23 mouse cellular contexts compared by ENCODE assay signal in the genomic region with DNA sequence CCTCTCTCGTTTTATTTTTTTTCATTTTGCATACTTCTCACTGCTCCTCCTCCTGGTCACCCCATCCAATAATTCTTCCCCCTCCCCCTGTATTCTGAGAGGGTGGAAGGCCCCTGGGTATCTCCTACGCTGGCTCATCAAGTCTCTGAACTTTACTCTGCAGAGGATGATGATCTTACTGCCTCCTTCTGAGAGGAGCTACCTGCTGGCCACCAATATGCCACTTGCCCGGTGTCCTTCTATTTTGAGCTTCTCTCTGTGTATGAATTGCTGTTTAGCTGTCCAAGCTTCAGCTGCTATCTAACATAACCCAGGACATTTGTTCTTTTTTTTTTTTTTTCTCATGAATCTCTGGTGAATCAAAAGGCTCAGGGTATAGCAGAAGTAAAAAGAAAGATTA.
DNase-seq lines count a peak whose midpoint lies in the region; ATAC-seq and TF ChIP-seq lines count a peak whose summit lies in the region.
"Had no signal": no experiment of that assay in that cellular context is flagged by ENCODE, and none has a peak within 500 bp of the region (broad histone marks: within the 10 kb centered on the region; RNA-seq: fewer than 3 reads in every experiment).

No protein-coding gene starts in this region.

- peak; percentile 98 for ATAC-seq in cerebellum, adult (ENCODE audit: insufficient number of reproducible peaks, low FRiP score, low TSS enrichment)
- ATAC-seq in midbrain, embryonic 13.5 days: no peak
- ATAC-seq in midbrain, embryonic 14.5 days (ENCODE audit: low FRiP score, low TSS enrichment): no peak
- ATAC-seq in forebrain, postnatal 0 days: peak; percentile 32; the same call in 1 of the 2 replicates
- ATAC-seq in erythroid progenitor cell, adult 5-6 weeks (replicated peaks; ENCODE audit: low FRiP score, poor library complexity, severe bottlenecking): no peak
- ATAC-seq in neural tube, embryonic 15.5 days (ENCODE audit: low FRiP score): no peak
- ATAC-seq: activated CD4-positive, CD25-positive, alpha-beta regulatory T cell, adult 4 months; hindbrain, embryonic 16.5 days; intestine, embryonic 15.5 days had no signal

- H3K9ac ChIP-seq in midbrain, embryonic 13.5 days (replicated peaks): no peak overlapping the region
- H3K9ac ChIP-seq in midbrain, embryonic 14.5 days (replicated peaks; ENCODE audit: low read length): no peak overlapping the region
- no peak overlapping the region for H3K9ac ChIP-seq in forebrain, postnatal 0 days
- H3K9ac ChIP-seq in neural tube, embryonic 15.5 days (replicated peaks): no peak overlapping the region
- H3K9ac ChIP-seq: embryonic facial prominence, embryonic 12.5 days; intestine, embryonic 15.5 days; limb, embryonic 12.5 days; liver, embryonic 13.5 days; midbrain, embryonic 12.5 days had no signal

- no peak for TF ChIP-seq CTCF in forebrain, postnatal 0 days (IDR thresholded peaks at IDR 0.05; ENCODE audit: low read depth)

- 87% methylated on average over 3 of the region's 3 CpGs for WGBS in midbrain, embryonic 13.5 days
- WGBS in midbrain, embryonic 14.5 days: 85% methylated on average over 3 of the region's 3 CpGs
- 68% methylated on average over 3 of the region's 3 CpGs for WGBS in forebrain, postnatal 0 days
- WGBS in neural tube, embryonic 15.5 days: 84% methylated on average over 3 of the region's 3 CpGs

- no peaks in the 10 kb centered on the region for H3K27me3 ChIP-seq in midbrain, embryonic 13.5 days
- no peaks in the 10 kb centered on the region for H3K27me3 ChIP-seq in midbrain, embryonic 14.5 days (ENCODE audit: control insufficient read depth, insufficient read depth, low read length)
- H3K27me3 ChIP-seq in forebrain, postnatal 0 days (ENCODE audit: insufficient read depth, low read length): no peaks in the 10 kb centered on the region
- no peaks in the 10 kb centered on the region for H3K27me3 ChIP-seq in neural tube, embryonic 15.5 days (replicated peaks)
- H3K27me3 ChIP-seq: embryonic facial prominence, embryonic 12.5 days; intestine, embryonic 15.5 days; limb, embryonic 12.5 days; liver, embryonic 13.5 days; midbrain, embryonic 12.5 days had no signal

- H3K36me3 ChIP-seq in midbrain, embryonic 13.5 days: no peaks in the 10 kb centered on the region
- no peaks in the 10 kb centered on the region for H3K36me3 ChIP-seq in midbrain, embryonic 14.5 days (ENCODE audit: control insufficient read depth, insufficient read depth, low read length)
- H3K36me3 ChIP-seq in forebrain, postnatal 0 days (ENCODE audit: insufficient read depth): no peaks in the 10 kb centered on the region
- H3K36me3 ChIP-seq in neural tube, embryonic 15.5 days: no peaks in the 10 kb centered on the region
- H3K36me3 ChIP-seq: embryonic facial prominence, embryonic 12.5 days; intestine, embryonic 15.5 days; limb, embryonic 12.5 days; liver, embryonic 13.5 days; midbrain, embryonic 12.5 days had no signal

- H3K4me1 ChIP-seq in midbrain, embryonic 13.5 days (replicated peaks): no peaks in the 10 kb centered on the region
- no peaks in the 10 kb centered on the region for H3K4me1 ChIP-seq in midbrain, embryonic 14.5 days (ENCODE audit: control insufficient read depth, insufficient read depth, low read length)
- H3K4me1 ChIP-seq in forebrain, postnatal 0 days (ENCODE audit: insufficient read depth): no peaks in the 10 kb centered on the region
- H3K4me1 ChIP-seq in neural tube, embryonic 15.5 days: no peaks in the 10 kb centered on the region
- H3K4me1 ChIP-seq: embryonic facial prominence, embryonic 12.5 days; intestine, embryonic 15.5 days; limb, embryonic 12.5 days; liver, embryonic 13.5 days; midbrain, embryonic 12.5 days had no signal

- H3K9me3 ChIP-seq in midbrain, embryonic 13.5 days: no peaks in the 10 kb centered on the region
- H3K9me3 ChIP-seq in midbrain, embryonic 14.5 days (ENCODE audit: control insufficient read depth, low read length): no peaks in the 10 kb centered on the region
- H3K9me3 ChIP-seq in forebrain, postnatal 0 days (ENCODE audit: low read length): no peaks in the 10 kb centered on the region
- H3K9me3 ChIP-seq in neural tube, embryonic 15.5 days (replicated peaks): no peaks in the 10 kb centered on the region
- H3K9me3 ChIP-seq: embryonic facial prominence, embryonic 12.5 days; intestine, embryonic 15.5 days; limb, embryonic 12.5 days; liver, embryonic 13.5 days; midbrain, embryonic 12.5 days had no signal

- H3K4me3 ChIP-seq in midbrain, embryonic 13.5 days (replicated peaks): no peak overlapping the region
- H3K4me3 ChIP-seq in midbrain, embryonic 14.5 days (replicated peaks; ENCODE audit: low read depth, low read length): no peak overlapping the region
- no peak overlapping the region for H3K4me3 ChIP-seq in forebrain, postnatal 0 days (ENCODE audit: low read depth, low read length)
- H3K4me3 ChIP-seq in neural tube, embryonic 15.5 days (replicated peaks): no peak overlapping the region
- H3K4me3 ChIP-seq: embryonic facial prominence, embryonic 12.5 days; gastrocnemius, adult 2 months; intestine, embryonic 15.5 days; limb, embryonic 12.5 days; liver, embryonic 13.5 days; midbrain, embryonic 12.5 days; myocyte had no signal

- peak overlapping the region; percentile 12; the same call in 1 of the 2 replicates for H3K4me2 ChIP-seq in midbrain, embryonic 13.5 days (replicated peaks)
- H3K4me2 ChIP-seq in midbrain, embryonic 14.5 days (ENCODE audit: low read length): no peak overlapping the region; the same call in 1 of the 2 replicates
- no peak overlapping the region for H3K4me2 ChIP-seq in forebrain, postnatal 0 days (ENCODE audit: low read depth)
- H3K4me2 ChIP-seq in neural tube, embryonic 15.5 days: no peak overlapping the region
- H3K4me2 ChIP-seq: embryonic facial prominence, embryonic 12.5 days; intestine, embryonic 15.5 days; limb, embryonic 12.5 days; liver, embryonic 13.5 days; midbrain, embryonic 12.5 days had no signal

- no peak overlapping the region for H3K27ac ChIP-seq in midbrain, embryonic 13.5 days
- H3K27ac ChIP-seq in midbrain, embryonic 14.5 days (replicated peaks; ENCODE audit: low read depth, low read length): no peak overlapping the region
- H3K27ac ChIP-seq in forebrain, postnatal 0 days (ENCODE audit: low read depth, low read length): no peak overlapping the region
- no peak overlapping the region for H3K27ac ChIP-seq in neural tube, embryonic 15.5 days (replicated peaks)
- H3K27ac ChIP-seq: embryonic facial prominence, embryonic 12.5 days; gastrocnemius, adult 2 months; intestine, embryonic 15.5 days; limb, embryonic 12.5 days; liver, embryonic 13.5 days; midbrain, embryonic 12.5 days had no signal

- DNase-seq in cerebellum, postnatal 4 days (ENCODE audit: low spot score in 2 of 2): no peak
- no peak for DNase-seq in midbrain, embryonic 14.5 days
- peak; percentile 19 to 62 for DNase-seq in cerebellum, postnatal 14 days
- no peak for DNase-seq in forebrain, postnatal 0 days
- DNase-seq: adrenal gland, adult 8-10 months; gastrocnemius, adult 2 months; heart, postnatal 4 days; kidney, adult 8-10 months; kidney, postnatal 10 days; liver, embryonic 13.5 days; lung, adult 2 months; lung, postnatal 14 days had no signal

Comparison
In these comparisons a context has a peak if more than half of its experiments do, and no peak if none do; other contexts are left out.
1. DNase-seq: peak in cerebellum, postnatal 14 days (2 of 2); none in cerebellum, postnatal 4 days (0 of 2), midbrain, embryonic 14.5 days (single experiment) and forebrain, postnatal 0 days (single experiment).
2. ATAC-seq: peak in cerebellum, adult (single experiment) and forebrain, postnatal 0 days (single experiment); none in midbrain, embryonic 13.5 days (single experiment), midbrain, embryonic 14.5 days (single experiment), erythroid progenitor cell, adult 5-6 weeks (single experiment) and neural tube, embryonic 15.5 days (single experiment).